Mouse (Mus musculus): ENCODE results near the gene Crispld2.

DNA sequence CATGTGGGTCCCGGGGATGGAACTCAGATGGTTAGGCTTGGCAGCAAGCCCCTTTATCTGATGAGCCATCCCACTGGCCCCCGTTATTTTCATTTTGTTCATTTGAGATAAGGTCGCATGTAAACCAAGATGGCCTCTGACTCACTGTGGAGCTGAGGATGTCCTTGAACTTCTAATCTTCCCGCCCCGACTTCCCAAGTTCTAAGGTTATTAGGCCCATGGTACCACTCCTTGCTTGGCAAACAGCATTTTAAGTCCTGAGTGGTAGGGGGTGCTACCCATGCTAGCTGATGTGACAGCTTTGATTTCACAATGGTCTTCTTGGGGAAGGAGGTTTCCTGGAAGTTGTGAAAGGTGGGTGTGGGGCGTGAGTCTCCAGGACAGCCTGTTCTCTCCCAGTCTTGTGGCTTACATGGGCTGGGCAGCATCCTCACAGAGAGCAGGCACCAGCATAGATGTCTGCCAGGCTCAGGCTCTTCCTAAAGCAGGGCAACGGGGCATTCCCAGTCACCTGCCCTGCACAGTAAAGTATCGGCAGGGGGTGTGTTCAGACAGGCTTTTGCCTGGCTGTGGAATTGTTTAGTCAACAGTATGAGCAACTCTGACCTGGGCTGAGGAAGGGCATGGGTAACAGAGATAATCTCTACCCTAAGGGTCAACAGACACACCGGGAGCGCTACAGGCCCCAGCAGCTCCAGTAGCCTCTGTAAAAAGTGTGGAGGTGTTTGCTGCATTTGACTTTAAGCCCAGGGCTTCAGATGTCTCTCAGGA is 50.5 kb downstream of the Crispld2 start:
- TF ChIP-seq EP300 (IDR thresholded peaks at IDR 0.05; ENCODE audit: insufficient read depth, low read depth, low read length) (no peak), POLR2A (IDR thresholded peaks at IDR 0.05; ENCODE audit: insufficient read depth, low read length) (no peak), CTCF (IDR thresholded peaks at IDR 0.05; ENCODE audit: low read depth, low read length) (no peak)

All from ES-Bruce4 (cell line).